Mouse (Mus musculus) midbrain, postnatal 0 days (tissue): ENCODE measurements at regions not wholly inside any gene's neighbourhood (a gene's known extent, or its start where the extent isn't known, plus 50 kb on each side); places are given as distances from the start of the nearest gene placed in this dataset.
A peak's percentile ranks its signal among the peaks of the same experiment; 100 is the strongest.

ENCODE experiments used
- ATAC-seq: fragments of 200-750 bp; cut with Nextera tagmentation; 2 replicates; pipeline ENCODE4 v1.8.0; 2017; ENCODE audit warnings: moderate number of reproducible peaks, mild to moderate bottlenecking, moderate TSS enrichment, moderate library complexity; ENCODE audit not compliant: low FRiP score
- DNase-seq: peaks from one replicate; pipeline ENCODE4 v3.0.0-alpha.2; 2015; ENCODE audit warnings: low spot score
- H3K27ac ChIP-seq: fragments of 300-500 bp; sonication (generic); 2 replicates; pipeline ENCODE4 v1.5.1; 2014; ENCODE audit warnings: low read depth, mild to moderate bottlenecking, low read length, mixed read lengths
- H3K27me3 ChIP-seq: fragments of 300-500 bp; sonication (generic); 2 replicates; pipeline ENCODE4 v1.6.1; 2014; ENCODE audit warnings: low read length, control low read depth, mixed read lengths; ENCODE audit not compliant: insufficient read depth
- H3K36me3 ChIP-seq: fragments of 300-500 bp; sonication (generic); 2 replicates; pipeline ENCODE4 v1.6.1; 2014; ENCODE audit warnings: low read length, control low read depth, mixed read lengths; ENCODE audit not compliant: insufficient read depth
- H3K4me1 ChIP-seq: fragments of 300-500 bp; sonication (generic); 2 replicates; pipeline ENCODE4 v1.6.1; 2014; ENCODE audit warnings: mild to moderate bottlenecking, control low read depth, antibody characterized with exemption, low read length, mixed read lengths; ENCODE audit not compliant: insufficient read depth
- H3K4me2 ChIP-seq: fragments of 300-500 bp; sonication (generic); 2 replicates; pipeline ENCODE4 v1.6.1; 2014; ENCODE audit warnings: low read depth, mild to moderate bottlenecking, low read length, mixed read lengths; ENCODE audit not compliant: poor library complexity, severe bottlenecking
- H3K4me3 ChIP-seq: fragments of 300-500 bp; sonication (generic); 2 replicates; pipeline ENCODE4 v1.5.1; 2014; ENCODE audit warnings: low read depth, mild to moderate bottlenecking, low read length, moderate library complexity
- H3K9ac ChIP-seq: fragments of 300-500 bp; sonication (generic); replicated peaks from 2 replicates; pipeline ENCODE4 v1.6.1; 2014; ENCODE audit warnings: mild to moderate bottlenecking, low read length, moderate library complexity, mixed read lengths; ENCODE audit not compliant: poor library complexity, severe bottlenecking
- H3K9me3 ChIP-seq: fragments of 300-500 bp; sonication (generic); 2 replicates; pipeline ENCODE4 v1.6.1; 2016; ENCODE audit warnings: low read length, control low read depth
- CTCF ChIP-seq: IDR thresholded peaks from 2 replicates; pipeline ENCODE4 v1.5.1; 2016; ENCODE audit warnings: antibody characterized with exemption, mild to moderate bottlenecking
- WGBS: fragments of 180-500 bp; shearing (Covaris S2); extraction: QIAGEN DNeasy Blood & Tissue Kit; methylation state at CpG from one replicate; pipeline ENCODE4 v1.1.7; 2014; 5-methylcytosine and 5-hydroxymethylcytosine counted together

DNA sequence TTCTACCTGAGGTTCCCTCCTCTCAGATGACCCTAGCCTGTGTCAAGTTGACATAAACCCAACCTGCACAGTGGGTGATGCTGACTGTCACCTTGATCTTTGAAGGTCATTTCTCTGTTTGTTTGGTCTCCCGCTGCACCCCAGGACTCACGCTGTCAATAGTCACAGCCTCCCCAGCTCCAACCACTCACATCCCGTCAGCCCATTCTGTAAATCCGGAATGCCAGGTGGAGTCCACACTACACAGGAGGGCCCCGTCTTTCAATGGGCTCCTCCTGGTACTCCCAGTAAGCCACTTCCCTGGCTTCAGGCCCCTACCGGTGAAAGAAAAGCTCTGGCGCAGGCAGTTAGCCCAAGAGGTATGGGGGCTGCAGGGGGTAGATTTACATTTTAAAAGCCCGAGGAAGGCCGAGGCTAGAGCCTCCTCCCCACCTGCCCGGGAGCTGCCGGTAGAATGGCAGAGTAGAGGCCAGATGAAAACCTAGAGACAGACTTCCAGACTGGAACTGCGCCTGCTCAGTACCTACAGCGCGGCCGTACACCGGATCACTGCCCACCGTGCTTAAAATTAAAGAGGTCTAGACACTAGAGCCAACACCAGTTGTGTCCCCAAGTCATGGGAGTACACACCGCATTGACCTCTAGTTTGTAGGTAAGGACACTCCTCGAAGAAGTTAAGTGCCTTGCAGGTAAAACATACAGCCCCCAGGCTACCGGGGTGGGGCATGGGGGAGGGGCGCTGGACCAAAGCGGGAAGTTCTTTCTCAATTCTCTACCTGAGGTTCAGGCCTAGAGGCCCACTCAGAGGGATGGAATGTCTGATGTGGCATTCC, 123.8 kb upstream of the Med13l start:
- peaks cover 17% of the 10 kb centered on the region for H3K27me3 ChIP-seq
- H3K9ac ChIP-seq = no peak overlapping the region
- H3K4me3 ChIP-seq = no peak overlapping the region
- no peaks in the 10 kb centered on the region for H3K9me3 ChIP-seq
- WGBS = 12% methylated on average over 22 of the region's 22 CpGs
- DNase-seq (no peak), ATAC-seq (no peak)
- no peaks in the 10 kb centered on the region for H3K36me3 ChIP-seq
- H3K4me2 ChIP-seq = 0 out of 2 replicates have a peak overlapping the region, but pooled peaks have one; percentile 0
- H3K4me1 ChIP-seq = peaks cover 7% of the 10 kb centered on the region; the same call in 1 of the 2 replicates
- no peak overlapping the region for H3K27ac ChIP-seq
- no peak for TF ChIP-seq CTCF

DNA sequence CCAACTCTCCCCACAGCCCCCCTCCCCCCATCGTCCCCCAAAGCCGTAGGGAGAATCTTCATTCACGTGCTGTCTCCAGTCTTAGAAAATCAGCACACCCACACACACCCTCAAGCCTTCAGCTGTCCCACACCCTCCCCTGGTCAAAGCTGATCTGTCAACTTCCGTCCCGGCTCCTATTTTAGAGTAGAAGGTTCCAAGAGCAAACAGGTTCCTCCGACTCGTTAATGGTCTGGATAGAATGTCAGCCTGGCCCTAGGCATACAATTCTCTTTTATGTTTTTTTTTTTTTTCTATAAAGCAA, 123.2 kb upstream of the Med13l start:
- no peak for ATAC-seq
- peaks cover 7% of the 10 kb centered on the region; the same call in 1 of the 2 replicates for H3K4me1 ChIP-seq
- 0 out of 2 replicates have a peak overlapping the region, but pooled peaks have one; percentile 0 for H3K4me2 ChIP-seq
- H3K36me3 ChIP-seq = no peaks in the 10 kb centered on the region
- no peaks in the 10 kb centered on the region for H3K9me3 ChIP-seq
- no peak overlapping the region for H3K4me3 ChIP-seq
- WGBS = 18% methylated on average over 7 of the region's 7 CpGs
- no peak for DNase-seq
- H3K9ac ChIP-seq = no peak overlapping the region
- no peak overlapping the region for H3K27ac ChIP-seq
- TF ChIP-seq CTCF = no peak
- peaks cover 17% of the 10 kb centered on the region for H3K27me3 ChIP-seq

DNA sequence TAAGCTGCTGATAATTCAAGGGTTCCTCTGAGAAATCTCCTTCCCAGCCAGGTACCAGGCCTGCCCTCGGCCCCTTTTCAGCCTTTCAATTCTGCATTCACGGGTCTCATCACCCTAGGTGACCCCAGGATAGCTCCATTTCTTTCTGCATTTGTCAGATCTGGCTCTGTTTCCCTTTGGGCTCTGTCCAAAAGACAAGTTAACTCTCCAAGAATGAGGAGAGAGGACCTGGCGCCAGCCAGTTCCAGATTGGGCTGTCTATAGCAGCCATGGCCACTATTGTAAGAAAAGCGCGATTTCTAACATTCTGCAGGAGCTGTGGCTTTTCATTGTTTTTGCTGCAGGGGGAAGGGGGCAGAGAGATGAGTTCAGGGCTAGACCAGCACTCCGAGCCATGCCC, 122.5 kb upstream of the Med13l start:
- ATAC-seq = no peak
- 38% methylated on average over 6 of the region's 6 CpGs for WGBS
- peaks cover 7% of the 10 kb centered on the region; the same call in 1 of the 2 replicates for H3K4me1 ChIP-seq

DNA sequence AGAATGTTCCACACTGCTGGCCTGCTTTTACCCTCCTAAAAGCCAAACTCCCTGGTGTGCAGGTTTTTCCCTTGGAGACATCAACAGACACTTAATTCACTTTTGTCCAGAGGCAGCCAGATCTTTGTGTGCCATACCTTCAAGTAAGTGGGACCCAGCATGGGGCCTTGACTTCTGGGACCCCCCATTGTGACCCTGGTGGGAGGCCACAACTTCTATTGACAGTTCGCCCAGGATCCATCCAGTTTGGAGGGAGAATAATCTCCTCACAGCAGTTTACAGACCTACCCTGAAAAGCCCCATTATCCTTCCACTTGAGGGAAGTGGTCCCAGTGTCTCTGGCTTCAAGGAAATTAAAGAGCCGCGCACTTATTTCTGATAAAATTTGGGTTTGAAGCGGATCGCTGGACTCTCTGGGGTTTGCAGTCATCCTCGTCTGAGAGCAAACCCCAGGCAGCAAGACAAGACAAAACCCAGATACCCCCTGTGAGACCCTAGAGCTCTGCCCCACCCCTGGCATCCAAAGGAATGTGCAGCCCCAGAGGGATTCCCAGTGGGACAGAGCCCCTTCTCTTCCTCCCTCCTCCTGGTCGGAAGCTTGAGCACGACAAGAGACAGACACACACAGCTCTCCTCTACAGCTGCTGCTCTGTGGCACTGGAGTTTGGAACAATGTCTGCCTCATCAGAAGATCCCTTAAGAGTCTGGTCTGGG, 115.8 kb upstream of the Med13l start:
- TF ChIP-seq CTCF = no peak
- Histone ChIP-seq H3K36me3 (no peaks in the 10 kb centered on the region), H3K4me2 (no peak overlapping the region), H3K4me1 (no peaks in the 10 kb centered on the region), H3K9me3 (no peaks in the 10 kb centered on the region), H3K27me3 (no peaks in the 10 kb centered on the region), H3K4me3 (no peak overlapping the region), H3K27ac (no peak overlapping the region), H3K9ac (no peak overlapping the region)
- no peak for DNase-seq
- no peak for ATAC-seq
- 16% methylated on average over 8 of the region's 8 CpGs for WGBS

More for the DNA sequence above, 122.5 kb upstream of the Med13l start:
- Histone ChIP-seq H3K27me3 (peaks cover 17% of the 10 kb centered on the region), H3K27ac (no peak overlapping the region), H3K36me3 (no peaks in the 10 kb centered on the region), H3K4me3 (no peak overlapping the region), H3K4me2 (no peak overlapping the region), H3K9ac (no peak overlapping the region), H3K9me3 (no peaks in the 10 kb centered on the region)
- DNase-seq = peak; percentile 41
- TF ChIP-seq CTCF = no peak

DNA sequence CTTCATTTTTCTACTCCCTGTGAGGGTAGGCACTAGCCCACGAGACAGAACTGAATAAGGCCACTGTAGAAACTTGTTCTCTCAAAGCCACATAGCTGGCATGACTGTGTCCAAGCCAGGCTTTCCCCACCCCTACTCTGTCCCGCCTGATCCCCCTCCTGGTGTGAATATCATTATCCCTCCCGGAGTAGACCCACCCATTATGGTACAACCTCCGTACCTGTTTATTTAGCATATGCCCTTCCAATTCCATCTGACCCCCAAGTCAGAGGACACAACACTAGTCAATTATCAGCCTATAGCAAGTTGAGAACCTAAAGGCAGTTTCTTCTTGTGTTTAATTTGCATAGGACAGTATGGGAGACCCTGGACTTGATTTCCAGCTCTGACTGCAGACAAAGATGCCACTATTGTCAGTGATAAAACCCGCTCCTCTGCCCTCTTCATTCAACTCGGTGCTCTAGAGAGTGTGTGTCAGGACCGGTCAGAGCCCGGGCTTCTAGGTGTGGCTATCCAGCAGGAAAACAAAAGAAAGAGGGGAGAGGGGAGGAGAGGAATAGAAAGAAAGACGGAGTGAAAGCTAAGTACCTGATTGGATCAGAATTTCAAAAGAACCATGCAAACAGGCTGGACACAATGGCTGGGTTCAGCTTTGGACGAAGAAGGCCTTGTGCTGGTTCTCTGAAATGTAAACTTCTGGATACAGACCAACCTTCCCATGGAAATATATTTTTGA, 115.1 kb upstream of the Med13l start:
- TF ChIP-seq CTCF = no peak
- no peak overlapping the region for H3K4me2 ChIP-seq
- H3K36me3 ChIP-seq = no peaks in the 10 kb centered on the region
- ATAC-seq (no peak), DNase-seq (no peak)
- H3K4me3 ChIP-seq = no peak overlapping the region
- no peaks in the 10 kb centered on the region for H3K4me1 ChIP-seq
- H3K9me3 ChIP-seq = no peaks in the 10 kb centered on the region
- H3K27ac ChIP-seq = no peak overlapping the region
- H3K9ac ChIP-seq = no peak overlapping the region
- H3K27me3 ChIP-seq = no peaks in the 10 kb centered on the region
- WGBS = 24% methylated on average over 10 of the region's 10 CpGs

DNA sequence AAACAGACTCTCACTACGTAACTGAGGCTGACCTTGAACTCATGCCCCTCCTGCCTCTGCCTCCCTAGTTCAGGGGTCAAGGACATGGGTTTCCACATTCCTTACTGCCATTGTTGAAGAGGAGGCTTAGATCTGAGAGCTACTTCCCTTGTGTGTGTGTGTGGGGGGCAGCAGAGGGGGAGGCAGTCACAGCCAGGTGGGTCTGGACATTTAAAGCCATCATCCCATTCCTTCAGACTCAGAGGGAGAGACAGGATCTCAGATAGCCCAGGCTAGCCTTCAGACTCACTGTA, 114.5 kb upstream of the Med13l start:
- Histone ChIP-seq H3K4me3 (no peak overlapping the region), H3K9me3 (no peaks in the 10 kb centered on the region), H3K4me1 (no peaks in the 10 kb centered on the region), H3K27ac (no peak overlapping the region), H3K27me3 (no peaks in the 10 kb centered on the region), H3K9ac (no peak overlapping the region), H3K4me2 (no peak overlapping the region), H3K36me3 (no peaks in the 10 kb centered on the region)
- no peak for DNase-seq
- no peak for ATAC-seq
- TF ChIP-seq CTCF = no peak
- WGBS = 96% methylated on average over 1 of the region's 1 CpGs
